Mouse (Mus musculus) urinary bladder, postnatal 14 days (tissue): Measurements from ENCODE around the gene Anxa9.
A peak's percentile ranks its signal among the peaks of the same experiment; 100 is the strongest.
"Not testable (repeated sequence)": the region's sequence is repeated elsewhere in the genome, so short reads cannot be mapped to it uniquely, and the experiment has no call there.

ENCODE experiments used
- DNase-seq: peaks from one replicate; pipeline ENCODE4 v3.0.0; 2021; ENCODE audit warnings: low spot score

The Anxa9 gene

GRCm38 (mm10) chr3:95307100-95307499, at the start of gene Anxa9:
TSS of gene Anxa9 (minus strand) at chr3:95307176.
- peak; percentile 28 for DNase-seq

GRCm38 (mm10) chr3:95355911-95356544, 49.1 kb upstream of the Anxa9 start:
- not testable (repeated sequence) for DNase-seq

GRCm38 (mm10) chr3:95349491-95349890, 42.5 kb upstream of the Anxa9 start:
- no peak for DNase-seq

GRCm38 (mm10) chr3:95348343-95348742, 41.4 kb upstream of the Anxa9 start:
- DNase-seq: not testable (repeated sequence)

GRCm38 (mm10) chr3:95346454-95346853, 39.5 kb upstream of the Anxa9 start:
- no peak for DNase-seq

GRCm38 (mm10) chr3:95343356-95344000, 36.5 kb upstream of the Anxa9 start:
- not testable (repeated sequence) for DNase-seq

GRCm38 (mm10) chr3:95338251-95338650, 31.3 kb upstream of the Anxa9 start:
- no peak for DNase-seq

- DNase-seq: no peak
Observed at GRCm38 (mm10) chr3:95337345-95337744, 30.4 kb upstream of the Anxa9 start.

GRCm38 (mm10) chr3:95331528-95331927, 24.6 kb upstream of the Anxa9 start:
- DNase-seq: no peak

GRCm38 (mm10) chr3:95328803-95329404, 21.9 kb upstream of the Anxa9 start:
- no peak for DNase-seq

GRCm38 (mm10) chr3:95324454-95325144, 17.6 kb upstream of the Anxa9 start:
- DNase-seq: no peak

- no peak for DNase-seq
Observed at GRCm38 (mm10) chr3:95323429-95323828, 16.5 kb upstream of the Anxa9 start.

GRCm38 (mm10) chr3:95319701-95320625, 13.0 kb upstream of the Anxa9 start:
- DNase-seq: no peak

GRCm38 (mm10) chr3:95319110-95319509, 12.1 kb upstream of the Anxa9 start:
- DNase-seq: no peak

GRCm38 (mm10) chr3:95318548-95318947, 11.6 kb upstream of the Anxa9 start:
- DNase-seq: peak; percentile 43

GRCm38 (mm10) chr3:95317414-95318080, 10.6 kb upstream of the Anxa9 start:
- peak; percentile 77 for DNase-seq

GRCm38 (mm10) chr3:95315844-95316550, 9.0 kb upstream of the Anxa9 start:
- DNase-seq: no peak

GRCm38 (mm10) chr3:95315094-95315843, 8.3 kb upstream of the Anxa9 start:
- peak; percentile 93 for DNase-seq

GRCm38 (mm10) chr3:95314486-95315093, 7.6 kb upstream of the Anxa9 start, which contains the start of gene Cers2:
TSS of gene Cers2 (plus strand) at chr3:95314791.
- no peak for DNase-seq
